Mouse (Mus musculus) embryo, embryonic 10 days (tissue): ENCODE results near the gene Ing2.

ENCODE experiments used
- DNase-seq: peaks from one replicate; pipeline ENCODE4 v3.0.0-alpha.2; 2015; ENCODE audit warnings: low spot score

Gene Ing2

DNA sequence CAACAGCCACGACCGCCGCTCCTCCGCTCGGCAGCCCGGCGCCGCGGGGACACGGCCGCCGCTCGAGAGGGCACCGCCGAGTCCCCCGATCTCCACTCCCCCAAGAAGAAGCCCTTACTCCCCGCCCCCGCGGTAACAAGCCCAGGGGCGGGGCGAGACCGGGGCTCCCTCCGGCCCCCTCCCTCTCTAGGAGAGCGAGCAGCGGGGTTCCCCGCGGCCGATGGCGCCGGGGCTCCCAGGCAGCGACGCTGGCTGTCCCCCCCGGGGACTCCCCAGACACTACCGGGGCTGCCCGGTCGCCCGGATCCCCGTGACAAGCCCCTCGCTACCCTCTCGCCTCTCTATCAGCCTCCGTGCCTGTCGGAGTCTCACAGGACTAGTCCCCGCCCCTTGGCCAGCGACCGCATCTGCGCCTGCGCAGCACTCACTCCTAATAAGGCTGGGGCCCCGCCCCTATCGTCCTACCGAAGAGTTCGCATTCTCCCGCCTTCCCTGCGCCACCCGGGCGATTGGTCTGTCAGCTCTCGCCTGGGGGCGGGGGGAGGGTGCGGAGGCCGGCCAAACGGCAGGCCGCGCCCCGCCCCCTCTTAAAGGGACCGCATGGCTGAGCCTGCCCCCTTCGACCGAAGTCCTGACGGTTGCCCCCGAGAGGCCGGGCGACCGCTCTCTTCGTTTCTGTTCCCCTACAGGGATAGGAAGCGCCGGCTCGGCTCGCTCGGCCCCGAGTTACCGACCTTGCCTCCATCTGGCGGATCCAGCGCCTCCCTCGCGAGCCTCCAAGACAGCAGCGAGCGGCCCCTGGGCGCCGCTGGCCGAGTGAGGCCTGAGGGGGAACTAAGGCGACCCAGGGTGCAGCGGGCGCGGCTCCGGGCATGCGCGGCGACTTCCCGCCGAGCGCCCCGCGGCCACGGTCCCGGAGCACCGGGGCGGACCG, at the start of gene Ing2:
Gene Ing2 (minus strand): TSS at position 780 of the 934 bp plus-strand sequence.
- DNase-seq = peak; percentile 100

GRCm38 (mm10) chr8:47721609-47722008, 46.3 kb upstream of the Ing2 start:
- no peak for DNase-seq

GRCm38 (mm10) chr8:47718641-47719040, 43.3 kb upstream of the Ing2 start:
- DNase-seq = no peak

- peak; percentile 96 for DNase-seq
Measured at GRCm38 (mm10) chr8:47713761-47714745, 38.7 kb upstream of the Ing2 start, which contains the start of gene Cdkn2aip. Gene Cdkn2aip (minus strand): TSS chr8:47713932.

- DNase-seq = peak; percentile 60
Measured at GRCm38 (mm10) chr8:47713171-47713663, 37.9 kb upstream of the Ing2 start.

DNA sequence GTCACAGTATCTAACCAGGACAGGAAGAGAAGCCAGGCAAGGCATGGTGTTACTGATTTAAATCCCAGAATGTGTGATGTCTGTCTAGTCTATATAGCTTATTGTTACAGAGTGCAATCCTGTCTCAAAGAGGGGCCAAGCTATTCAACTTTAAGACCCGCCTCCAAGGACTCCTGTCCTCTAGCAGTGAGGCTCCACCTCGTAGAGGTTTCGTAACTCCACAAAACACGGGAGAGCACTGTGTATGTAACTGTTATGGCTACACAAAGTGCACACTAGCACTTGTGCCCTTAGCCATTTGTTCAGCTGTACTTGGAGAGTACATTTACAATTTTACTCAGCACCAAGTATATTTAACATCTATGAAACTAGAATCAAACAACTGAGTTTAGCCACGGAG, 32.8 kb upstream of the Ing2 start:
- no peak for DNase-seq

GRCm38 (mm10) chr8:47706746-47707145, 31.4 kb upstream of the Ing2 start:
- DNase-seq = no peak

DNA sequence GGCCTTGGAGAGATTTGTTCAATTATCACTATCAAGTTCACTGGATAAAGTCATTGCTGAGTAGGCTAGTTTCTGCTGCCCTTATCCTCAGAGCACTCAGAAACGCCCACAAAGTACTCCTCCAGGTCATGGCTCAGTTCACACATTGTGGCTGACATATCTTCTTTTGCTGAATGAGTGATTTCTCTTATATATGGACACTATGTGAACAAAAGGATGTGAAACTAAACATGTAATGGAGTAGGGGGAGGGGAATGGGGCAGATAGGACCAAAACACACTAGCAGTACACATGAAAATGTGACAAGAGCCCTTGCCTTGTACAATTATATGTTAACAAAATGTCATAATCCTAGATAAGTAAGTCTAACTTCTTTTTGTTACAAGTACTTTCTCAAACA, 27.0 kb upstream of the Ing2 start:
- DNase-seq = no peak

- DNase-seq = no peak
Measured at GRCm38 (mm10) chr8:47697696-47698095, 22.3 kb upstream of the Ing2 start.

GRCm38 (mm10) chr8:47695431-47696105, 20.2 kb upstream of the Ing2 start:
- no peak for DNase-seq

DNA sequence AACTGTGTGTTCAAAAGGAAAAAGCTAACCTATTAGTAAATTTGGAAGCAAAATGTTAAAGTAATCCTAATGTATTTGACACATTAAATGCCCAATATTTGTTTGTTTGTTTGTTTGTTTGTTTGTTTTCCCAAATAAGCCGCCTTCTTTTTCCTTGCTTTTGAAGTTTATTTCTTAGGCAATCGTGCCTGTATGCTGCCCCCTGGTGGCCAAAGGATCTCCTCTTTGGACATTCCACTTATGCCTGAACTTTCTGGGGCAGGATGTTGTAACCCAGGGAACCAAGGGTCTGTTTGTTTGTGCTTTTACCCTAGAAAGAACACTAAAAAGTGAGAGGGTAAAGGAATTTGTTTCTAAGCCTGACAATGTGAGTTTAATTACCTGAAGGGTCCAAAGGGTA, 17.8 kb upstream of the Ing2 start:
- peak; percentile 91 for DNase-seq

DNA sequence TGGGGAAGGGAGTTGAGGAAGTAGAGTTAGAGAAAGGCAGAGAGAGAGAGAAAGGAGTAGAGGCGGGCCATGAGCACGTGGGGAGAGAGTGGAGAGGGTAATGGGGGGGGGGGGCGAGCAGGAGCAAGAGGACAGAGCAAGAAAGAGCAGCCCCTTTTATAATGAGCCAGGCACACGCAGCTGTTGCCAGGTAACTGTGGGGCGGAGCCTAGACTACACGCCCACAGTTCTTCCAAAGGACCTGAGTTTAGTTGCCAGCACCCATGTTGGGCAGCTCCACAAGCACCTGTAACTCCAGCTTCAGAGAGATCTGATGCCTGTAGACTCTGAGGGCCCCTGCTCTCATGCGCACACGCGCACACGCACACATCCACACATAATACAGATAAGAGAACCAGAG, 16.5 kb upstream of the Ing2 start:
- DNase-seq = no peak

DNA sequence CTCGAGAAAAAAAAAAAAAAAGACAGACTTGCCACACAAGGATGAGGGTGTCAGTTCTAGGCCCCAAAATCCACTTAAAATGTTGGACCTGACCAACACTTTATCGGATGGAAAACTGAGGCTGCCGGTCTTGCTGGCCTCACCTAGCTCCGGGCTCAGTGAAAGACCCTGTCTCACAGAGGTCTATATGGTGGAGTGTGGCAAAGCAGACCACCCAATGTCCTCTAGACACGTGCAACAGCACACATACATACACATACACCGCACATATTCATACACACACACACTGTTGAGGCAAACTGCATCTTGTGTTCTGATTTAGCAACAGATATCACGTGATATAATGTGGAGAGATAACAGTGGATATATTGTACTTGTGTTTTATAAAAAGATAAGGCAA, 15.9 kb upstream of the Ing2 start:
- DNase-seq = no peak

- peak; percentile 33 for DNase-seq
Measured at GRCm38 (mm10) chr8:47690674-47691078, 15.3 kb upstream of the Ing2 start.

DNA sequence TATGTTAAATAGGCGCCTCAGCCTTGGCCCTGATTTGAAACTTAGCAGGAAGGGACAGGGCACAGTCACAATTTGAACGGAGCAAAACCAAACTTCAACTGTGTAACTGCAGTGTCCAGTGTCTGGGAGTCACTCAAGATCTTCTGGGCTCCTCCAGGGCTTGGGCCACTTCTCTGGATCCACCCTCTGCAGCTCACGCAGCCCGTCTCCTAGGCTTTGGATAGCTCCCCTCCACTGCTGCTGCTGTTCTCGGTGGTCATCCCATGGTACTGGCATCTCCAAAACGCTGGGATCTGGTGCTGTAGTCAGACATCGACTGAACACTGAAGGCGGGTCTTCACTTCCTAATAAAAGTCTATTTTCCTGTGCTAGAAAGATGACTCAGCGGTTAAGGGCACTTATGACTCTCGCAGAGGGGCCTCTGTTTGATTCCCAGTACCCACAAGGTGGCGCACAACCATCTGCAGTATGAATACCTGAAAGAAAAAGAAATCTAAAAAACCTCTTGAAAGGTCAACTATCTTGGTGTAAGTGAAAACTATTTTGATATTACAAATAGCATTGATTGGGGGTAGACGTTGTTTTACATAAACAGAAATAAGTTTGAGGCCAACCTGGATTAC, 14.5 kb upstream of the Ing2 start:
- peak; percentile 67 for DNase-seq

- DNase-seq = no peak
Measured at GRCm38 (mm10) chr8:47684441-47684840, 9.1 kb upstream of the Ing2 start.

DNA sequence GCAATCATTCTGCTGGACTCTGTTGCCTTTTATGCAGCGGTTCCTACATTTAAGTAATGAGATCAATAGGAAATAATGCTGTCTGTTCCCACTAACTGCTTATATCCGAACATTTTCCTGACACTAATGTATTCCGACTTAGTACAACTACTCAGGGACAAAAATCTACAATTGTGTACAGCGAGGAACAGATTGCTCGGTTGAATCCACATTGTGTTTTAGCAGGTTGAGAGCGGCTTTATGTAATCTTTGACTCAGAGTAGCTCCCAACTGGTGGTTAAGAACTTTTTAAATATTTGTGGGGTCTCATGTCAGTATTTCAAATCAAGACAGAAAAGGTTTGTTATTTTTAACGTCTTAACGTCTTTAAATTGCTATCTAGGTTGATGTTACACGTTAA, 8.6 kb upstream of the Ing2 start:
- DNase-seq = no peak

DNA sequence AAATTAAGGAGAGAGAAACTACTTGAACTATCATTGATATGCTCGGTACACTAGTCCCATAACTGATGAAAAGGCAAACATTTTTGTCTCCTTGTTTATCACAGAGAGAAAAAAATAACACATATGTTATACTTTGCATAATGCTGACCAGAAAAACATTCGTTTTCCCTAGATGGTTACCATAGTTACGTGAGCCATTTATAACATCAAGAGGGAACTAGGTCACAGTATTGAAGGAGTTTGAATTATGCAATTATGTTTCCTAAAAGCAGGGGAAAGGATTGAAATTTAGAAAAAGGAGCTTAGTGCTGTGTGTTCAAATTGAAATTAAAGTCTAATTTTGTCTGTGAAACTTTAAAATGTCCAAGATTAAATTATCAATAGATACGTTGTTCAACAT, 5.0 kb upstream of the Ing2 start:
- DNase-seq = no peak

DNA sequence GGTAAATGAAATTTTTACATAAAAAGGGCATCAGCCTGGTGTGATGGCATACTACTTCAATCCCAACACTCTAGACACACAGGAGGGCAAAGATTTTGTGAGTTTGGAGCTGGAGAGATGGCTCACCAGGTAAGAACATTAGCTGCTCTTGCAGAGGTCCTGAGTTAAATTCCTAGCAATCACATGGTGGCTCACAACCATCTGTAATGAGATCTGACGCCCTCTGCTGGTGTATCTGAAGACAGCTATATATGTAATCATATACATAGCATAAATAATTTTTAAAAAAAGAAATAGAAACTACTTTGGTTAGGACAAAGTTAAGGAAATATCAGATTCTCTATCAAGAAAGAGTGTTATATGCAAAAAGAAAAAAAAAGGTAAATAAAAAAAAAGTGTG, 4.2 kb upstream of the Ing2 start:
- DNase-seq = no peak

DNA sequence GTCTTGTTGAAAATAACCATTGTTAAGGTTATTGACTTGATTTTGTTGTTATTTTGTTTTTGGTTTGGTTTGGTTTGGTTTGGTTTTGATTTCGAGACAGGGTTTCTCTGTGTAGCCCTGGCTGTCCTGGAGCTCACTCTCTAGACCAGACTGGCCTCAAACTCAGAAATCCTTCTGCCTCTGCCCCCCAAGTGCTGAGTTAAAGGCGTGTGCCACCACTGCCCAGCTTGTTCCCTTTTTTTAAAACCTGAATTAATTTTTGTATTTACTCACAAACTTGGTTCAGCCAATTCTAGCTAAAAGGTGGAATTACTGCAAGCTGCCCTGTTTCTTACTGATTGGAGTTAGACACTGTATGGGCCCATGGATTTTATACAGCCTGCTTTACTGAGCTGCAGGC, 1.3 kb upstream of the Ing2 start:
- DNase-seq = no peak

- peak; percentile 24 for DNase-seq
Measured at GRCm38 (mm10) chr8:47676224-47676623, 868 bp upstream of the Ing2 start.
